Mouse (Mus musculus) cerebellum, adult 2 months (tissue): ENCODE results near the gene Foxm1.

Experiments
- CTCF ChIP-seq: fragments of 200-500 bp; IDR thresholded peaks from 2 replicates; pipeline ENCODE4 v1.5.1; 2011; ENCODE audit warnings: low read depth, mild to moderate bottlenecking, control low read depth, low read length, moderate library complexity, borderline replicate concordance; ENCODE audit not compliant: insufficient read depth
- POLR2A ChIP-seq: fragments of 200-500 bp; IDR thresholded peaks from 2 replicates; pipeline ENCODE4 v1.6.1; 2011; ENCODE audit warnings: low read length, control low read depth, borderline replicate concordance; ENCODE audit not compliant: insufficient read depth

- TF ChIP-seq CTCF: no peak
- no peak for TF ChIP-seq POLR2A
These were observed 20.6 kb upstream of the Foxm1 start for GRCm38 (mm10) chr6:128341956-128342723.
